Mouse (Mus musculus) stomach, postnatal 0 days (tissue): ENCODE data around the gene Lrrc57. TPM values are rescaled to one million over a fixed set of nuclear protein-coding genes. Genes with fewer than 3 reads are reported as not detected.

Source experiments
- ATAC-seq: fragments of 200-750 bp; cut with Nextera tagmentation; 2 replicates; pipeline ENCODE4 v1.8.0; 2017; ENCODE audit not compliant: low FRiP score, low TSS enrichment
- DNase-seq: peaks from one replicate; pipeline ENCODE4 v3.0.0-alpha.2; 2016; ENCODE audit warnings: low spot score
- H3K27ac ChIP-seq: fragments of 300-500 bp; sonication (generic); replicated peaks from 2 replicates; pipeline ENCODE4 v1.5.1; 2014; ENCODE audit warnings: mild to moderate bottlenecking, control low read depth
- H3K27me3 ChIP-seq: fragments of 300-500 bp; sonication (generic); 2 replicates; pipeline ENCODE4 v1.6.1; 2014; ENCODE audit warnings: low read length; ENCODE audit not compliant: control insufficient read depth, insufficient read depth
- H3K36me3 ChIP-seq: fragments of 300-500 bp; sonication (generic); 2 replicates; pipeline ENCODE4 v1.6.1; 2014; ENCODE audit warnings: low read length, mixed read lengths; ENCODE audit not compliant: control insufficient read depth, insufficient read depth
- H3K4me1 ChIP-seq: fragments of 300-500 bp; sonication (generic); replicated peaks from 2 replicates; pipeline ENCODE4 v1.6.1; 2014; ENCODE audit warnings: antibody characterized with exemption; ENCODE audit not compliant: control insufficient read depth, insufficient read depth
- H3K4me2 ChIP-seq: fragments of 300-500 bp; sonication (generic); replicated peaks from 2 replicates; pipeline ENCODE4 v1.6.1; 2014; ENCODE audit warnings: low read depth, mild to moderate bottlenecking, control low read depth, moderate library complexity
- H3K4me3 ChIP-seq: fragments of 300-500 bp; sonication (generic); 2 replicates; pipeline ENCODE4 v1.5.1; 2014; ENCODE audit warnings: low read depth, low read length, control low read depth
- H3K9ac ChIP-seq: fragments of 300-500 bp; sonication (generic); 2 replicates; pipeline ENCODE4 v1.6.1; 2014; ENCODE audit warnings: mild to moderate bottlenecking, low read length, control low read depth, mixed read lengths
- H3K9me3 ChIP-seq: fragments of 300-500 bp; sonication (generic); 2 replicates; pipeline ENCODE4 v1.6.1; 2016; ENCODE audit warnings: low read length; ENCODE audit not compliant: control insufficient read depth
- CTCF ChIP-seq: IDR thresholded peaks from 2 replicates; pipeline ENCODE4 v1.5.1; 2016; ENCODE audit warnings: antibody characterized with exemption, low read depth, mild to moderate bottlenecking, moderate library complexity
- EP300 ChIP-seq: optimal IDR thresholded peaks from 2 replicates; pipeline ENCODE3; 2016; ENCODE audit warnings: antibody characterized with exemption
- WGBS: fragments of 180-500 bp; shearing (Covaris S2); extraction: QIAGEN DNeasy Blood & Tissue Kit; methylation state at CpG from one replicate; pipeline ENCODE4 v1.1.7; 2014; 5-methylcytosine and 5-hydroxymethylcytosine counted together
- polyA plus RNA-seq: library from polyadenylated mRNA; unstranded; fragments of >200 nt; fragmentation: Nextera tagmentation; extraction: Ambion mirVana; gene quantifications from 2 replicates; pipeline ENCODE4 v1.2.1, GENCODE M21; 2015

The Lrrc57 gene
- polyA plus RNA-seq, 1 experiment from 2014 or later, result 13.6 TPM

GRCm38 (mm10) chr2:120630655-120631054 is 21.3 kb upstream of the Lrrc57 start:
- 52% methylated on average over 2 of the region's 2 CpGs for WGBS
- H3K4me3 ChIP-seq, result no peak overlapping the region
- peak overlapping the region; percentile 66 for H3K4me2 ChIP-seq
- H3K9ac ChIP-seq, result no peak overlapping the region
- DNase-seq (no peak), ATAC-seq (no peak)
- no peaks in the 10 kb centered on the region for H3K4me1 ChIP-seq
- no peaks in the 10 kb centered on the region for H3K9me3 ChIP-seq
- 0 out of 2 replicates have a peak, but pooled peaks cover 5% of the 10 kb centered on the region for H3K36me3 ChIP-seq
- H3K27ac ChIP-seq, result no peak overlapping the region
- no peaks in the 10 kb centered on the region for H3K27me3 ChIP-seq
- TF ChIP-seq EP300 (no peak), CTCF (no peak)

GRCm38 (mm10) chr2:120630246-120630645 is 20.9 kb upstream of the Lrrc57 start:
- no peak for TF ChIP-seq CTCF
- TF ChIP-seq EP300, result no peak
- 50% methylated on average over 2 of the region's 2 CpGs for WGBS
- peak overlapping the region; percentile 66 for H3K4me2 ChIP-seq
- DNase-seq, result no peak
- H3K27ac ChIP-seq, result no peak overlapping the region
- no peaks in the 10 kb centered on the region for H3K27me3 ChIP-seq
- peak overlapping the region; percentile 56; the same call in 1 of the 2 replicates for H3K4me3 ChIP-seq
- no peaks in the 10 kb centered on the region for H3K9me3 ChIP-seq
- H3K4me1 ChIP-seq, result no peaks in the 10 kb centered on the region
- 0 out of 2 replicates have a peak, but pooled peaks cover 5% of the 10 kb centered on the region for H3K36me3 ChIP-seq
- no peak overlapping the region for H3K9ac ChIP-seq
- no peak for ATAC-seq

GRCm38 (mm10) chr2:120628886-120629735 is 19.8 kb upstream of the Lrrc57 start, which contains the start of gene Stard9:
Stard9 (plus strand) TSS chr2:120629121.
- no peaks in the 10 kb centered on the region for H3K4me1 ChIP-seq
- no peaks in the 10 kb centered on the region for H3K36me3 ChIP-seq
- no peaks in the 10 kb centered on the region for H3K9me3 ChIP-seq
- H3K4me2 ChIP-seq, result peak within 1 kb of the TSS; percentile 66
- peak within 1 kb of the TSS; percentile 56 for H3K4me3 ChIP-seq
- H3K27me3 ChIP-seq, result no peaks in the 10 kb centered on the region
- no peak for TF ChIP-seq EP300
- TF ChIP-seq CTCF, result peak; percentile 30; the same call in 1 of the 2 replicates
- DNase-seq (peak; percentile 99), ATAC-seq (peak; percentile 100)
- WGBS, result under 1% methylated on average over 34 of the region's 36 CpGs
- peak within 1 kb of the TSS; percentile 63 for H3K9ac ChIP-seq
- H3K27ac ChIP-seq, result 0 out of 2 replicates have a peak within 1 kb of the TSS, but pooled peaks have one; percentile 45

- Histone ChIP-seq H3K9me3 (no peaks in the 10 kb centered on the region), H3K9ac (no peak overlapping the region), H3K27me3 (no peaks in the 10 kb centered on the region), H3K36me3 (no peaks in the 10 kb centered on the region), H3K4me2 (peak overlapping the region; percentile 66), H3K27ac (no peak overlapping the region), H3K4me1 (no peaks in the 10 kb centered on the region), H3K4me3 (peak overlapping the region; percentile 56)
- no peak for TF ChIP-seq CTCF
- no peak for TF ChIP-seq EP300
- 27% methylated on average over 10 of the region's 10 CpGs for WGBS
- ATAC-seq (no peak), DNase-seq (no peak)
These were observed 19.0 kb upstream of the Lrrc57 start for GRCm38 (mm10) chr2:120628076-120628865.

GRCm38 (mm10) chr2:120622920-120623319 is 13.6 kb upstream of the Lrrc57 start:
- Histone ChIP-seq H3K27ac (no peak overlapping the region), H3K4me3 (no peak overlapping the region), H3K9me3 (no peaks in the 10 kb centered on the region), H3K27me3 (no peaks in the 10 kb centered on the region), H3K4me2 (no peak overlapping the region), H3K9ac (no peak overlapping the region), H3K36me3 (peaks cover 3% of the 10 kb centered on the region; the same call in 1 of the 2 replicates), H3K4me1 (no peaks in the 10 kb centered on the region)
- ATAC-seq (no peak), DNase-seq (no peak)
- TF ChIP-seq CTCF, result no peak
- no peak for TF ChIP-seq EP300
